In the genomic region with DNA sequence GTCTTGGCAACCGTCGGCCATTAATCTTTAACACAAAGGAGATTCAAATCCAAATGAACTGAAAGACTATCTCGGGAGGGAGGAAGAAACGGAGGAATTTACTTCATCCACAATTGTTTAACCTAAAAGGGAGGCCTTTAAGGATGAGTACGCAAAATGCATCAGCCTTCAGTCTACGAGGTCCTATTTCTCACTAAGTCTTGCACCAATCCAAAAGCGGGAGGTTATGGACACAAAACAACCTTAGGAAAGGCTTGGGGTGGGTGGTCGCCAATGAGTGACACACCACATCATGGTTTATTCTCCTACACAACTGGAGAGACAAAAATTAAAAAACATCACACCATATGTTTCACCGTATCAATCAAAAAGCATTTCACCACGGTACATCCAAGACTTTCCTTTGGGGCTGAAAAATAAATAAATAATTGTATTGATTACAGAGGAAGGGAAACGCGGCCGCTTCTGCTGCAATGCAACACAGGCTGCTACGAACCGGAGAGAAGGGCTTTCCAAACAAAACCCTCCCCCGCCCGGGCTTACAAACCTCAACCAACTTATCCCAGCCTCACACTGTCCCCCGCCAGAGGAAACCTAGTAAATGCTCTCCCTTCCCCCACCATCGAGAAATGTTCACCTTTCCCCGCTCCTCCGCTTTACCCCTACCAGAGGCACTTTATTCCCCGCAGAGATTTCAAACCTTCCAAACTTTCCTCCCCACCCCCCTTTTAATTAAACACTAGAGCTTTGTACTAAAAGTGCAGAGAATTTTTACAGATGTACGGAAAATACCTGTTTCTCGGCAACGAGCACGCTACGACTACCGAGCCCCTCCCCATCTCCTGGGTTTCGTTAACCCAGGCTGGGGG, we compare ENCODE assay signal across 8 mouse cellular contexts. TPM values are rescaled to one million over a fixed set of nuclear protein-coding genes. Genes with fewer than 3 reads are reported as not detected.
DNase-seq lines count a peak whose midpoint lies in the region; ATAC-seq and TF ChIP-seq lines count a peak whose summit lies in the region.

No protein-coding gene starts in this region.

- peak; percentile 26 to 64 for DNase-seq in heart, adult 18-20 months
- no peak for DNase-seq in heart, adult 8-10 months (ENCODE audit: low spot score)
- DNase-seq in brain, adult 2 months (ENCODE audit: low read depth, low spot score) = peak; percentile 66
- DNase-seq in hindbrain, postnatal 0 days (ENCODE audit: low spot score) = peak; percentile 75
- peak; percentile 62 for DNase-seq in left cerebral cortex, postnatal 4 days
- peak; percentile 82 for DNase-seq in midbrain, embryonic 14.5 days
- DNase-seq in testis, postnatal 10 days (ENCODE audit: low spot score) = peak; percentile 69

- under 1% methylated on average over 29 of the region's 29 CpGs for whole genome bisulfite sequencing in forebrain, embryonic 13.5 days
- WGBS in hindbrain, postnatal 0 days = under 1% methylated on average over 29 of the region's 29 CpGs
- WGBS in midbrain, embryonic 14.5 days = under 1% methylated on average over 29 of the region's 29 CpGs

- peaks cover 34% of the 10 kb centered on the region for H3K4me1 ChIP-seq in forebrain, embryonic 13.5 days
- H3K4me1 ChIP-seq in hindbrain, postnatal 0 days (ENCODE audit: insufficient read depth, low read length) = peaks cover 7% of the 10 kb centered on the region
- H3K4me1 ChIP-seq in midbrain, embryonic 14.5 days (ENCODE audit: control insufficient read depth, insufficient read depth, low read length) = peaks cover 29% of the 10 kb centered on the region

- H3K27ac ChIP-seq in forebrain, embryonic 13.5 days = peak overlapping the region; percentile 98
- H3K27ac ChIP-seq in hindbrain, postnatal 0 days = peak overlapping the region; percentile 97
- H3K27ac ChIP-seq in midbrain, embryonic 14.5 days (replicated peaks; ENCODE audit: low read depth, low read length) = peak overlapping the region; percentile 99

- intact Hi-C loops in left cerebral cortex, postnatal 4 days (cut with DNase I) = loop anchor here (10.0 kb wide), 2 partner anchors 94 to 124 kb away; no protein-coding TSS in a partner anchor

- no peaks in the 10 kb centered on the region for H3K27me3 ChIP-seq in forebrain, embryonic 13.5 days
- no peaks in the 10 kb centered on the region for H3K27me3 ChIP-seq in hindbrain, postnatal 0 days (ENCODE audit: insufficient read depth, low read length)
- H3K27me3 ChIP-seq in midbrain, embryonic 14.5 days (ENCODE audit: control insufficient read depth, insufficient read depth, low read length) = no peaks in the 10 kb centered on the region

- TF ChIP-seq CTCF in hindbrain, postnatal 0 days (IDR thresholded peaks at IDR 0.05; ENCODE audit: low read depth) = no peak

- peak overlapping the region; percentile 91 for H3K9ac ChIP-seq in forebrain, embryonic 13.5 days
- H3K9ac ChIP-seq in hindbrain, postnatal 0 days (replicated peaks; ENCODE audit: low read length) = peak overlapping the region; percentile 97
- H3K9ac ChIP-seq in midbrain, embryonic 14.5 days (replicated peaks; ENCODE audit: low read length) = peak overlapping the region; percentile 97

- H3K36me3 ChIP-seq in forebrain, embryonic 13.5 days (ENCODE audit: poor library complexity, severe bottlenecking) = 0 out of 2 replicates have a peak, but pooled peaks cover 2% of the 10 kb centered on the region
- no peaks in the 10 kb centered on the region for H3K36me3 ChIP-seq in hindbrain, postnatal 0 days (ENCODE audit: insufficient read depth, low read length)
- 0 out of 2 replicates have a peak, but pooled peaks cover 4% of the 10 kb centered on the region for H3K36me3 ChIP-seq in midbrain, embryonic 14.5 days (ENCODE audit: control insufficient read depth, insufficient read depth, low read length)

- peak; percentile 40 for ATAC-seq in forebrain, embryonic 13.5 days
- peak; percentile 52 for ATAC-seq in hindbrain, postnatal 0 days
- ATAC-seq in midbrain, embryonic 14.5 days (ENCODE audit: low FRiP score, low TSS enrichment) = peak; percentile 22; the same call in 1 of the 2 replicates

- no peaks in the 10 kb centered on the region for H3K9me3 ChIP-seq in forebrain, embryonic 13.5 days (replicated peaks)
- H3K9me3 ChIP-seq in hindbrain, postnatal 0 days (ENCODE audit: low read length) = no peaks in the 10 kb centered on the region
- no peaks in the 10 kb centered on the region for H3K9me3 ChIP-seq in midbrain, embryonic 14.5 days (ENCODE audit: control insufficient read depth, low read length)

- peak overlapping the region; percentile 71 for H3K4me2 ChIP-seq in forebrain, embryonic 13.5 days
- peak overlapping the region; percentile 72 for H3K4me2 ChIP-seq in hindbrain, postnatal 0 days (ENCODE audit: low read depth, low read length)
- peak overlapping the region; percentile 71 for H3K4me2 ChIP-seq in midbrain, embryonic 14.5 days (ENCODE audit: low read length)

- H3K4me3 ChIP-seq in forebrain, embryonic 13.5 days = peak overlapping the region; percentile 79
- H3K4me3 ChIP-seq in hindbrain, postnatal 0 days (ENCODE audit: low read length) = peak overlapping the region; percentile 98
- peak overlapping the region; percentile 88 for H3K4me3 ChIP-seq in midbrain, embryonic 14.5 days (replicated peaks; ENCODE audit: low read depth, low read length)

RNA-seq across cellular contexts. Expression of gene Enah, which starts 1.2 kb away (rescaled TPM):
- total RNA-seq in heart, adult 18-20 months (2021) = 100 to 1,000 TPM; 113 to 117 TPM
- total RNA-seq in heart, adult 8-10 months (2022) = 100 to 1,000 TPM; 121 to 157 (median 140) TPM
- polyA plus RNA-seq in forebrain, embryonic 13.5 days (2015; fragmentation: Nextera tagmentation; extraction: Ambion mirVana) = 35.0 and 37.3 TPM in 2 replicates
- 65.6 and 73.2 TPM in 2 replicates for total RNA-seq in hindbrain, postnatal 0 days (2014; rRNA removed)
- polyA plus RNA-seq in hindbrain, postnatal 0 days (2015; fragmentation: Nextera tagmentation; extraction: Ambion mirVana) = 20.7 and 23.3 TPM in 2 replicates
- 100 to 1,000 TPM; 177 to 186 TPM for total RNA-seq in left cerebral cortex, postnatal 4 days (2021)
- polyA plus RNA-seq in midbrain, embryonic 14.5 days (2014; fragmentation: Nextera tagmentation; extraction: Ambion mirVana) = 42.9 TPM in 2 replicates
